Mouse (Mus musculus): ENCODE data around the gene Gm20388.

- no peak for TF ChIP-seq CTCF (IDR thresholded peaks at IDR 0.05; ENCODE audit: low read depth, low read length)
- no peak for TF ChIP-seq TAL1 (conservative IDR thresholded peaks at IDR 0.05; ENCODE audit: low read depth, low read length)
- no peak for TF ChIP-seq GATA1 (IDR thresholded peaks at IDR 0.05; ENCODE audit: borderline replicate concordance, low read length)
- TF ChIP-seq POLR2AphosphoS5 (IDR thresholded peaks at IDR 0.05; ENCODE audit: insufficient replicate concordance, low read depth, low read length), result no peak
Measured at GRCm38 (mm10) chr8:124267206-124267605, 4356.6 kb downstream of the Gm20388 start.

Measured in G1E (cell line).